Mouse (Mus musculus) cortical plate, adult 2 months (tissue): ENCODE measurements at regions not wholly inside any gene's neighbourhood (a gene's known extent, or its start where the extent isn't known, plus 50 kb on each side); places are given as distances from the start of the nearest gene placed in this dataset.

Experiments
- CTCF ChIP-seq: fragments of 200-500 bp; IDR thresholded peaks from 2 replicates; pipeline ENCODE4 v1.5.1; 2011; ENCODE audit warnings: mild to moderate bottlenecking, control low read depth, low read length; ENCODE audit not compliant: insufficient read depth; ENCODE audit errors: extremely low read depth
- POLR2A ChIP-seq: fragments of 200-500 bp; IDR thresholded peaks from 2 replicates; pipeline ENCODE4 v1.6.1; 2011; ENCODE audit warnings: mild to moderate bottlenecking, low read length, control low read depth; ENCODE audit not compliant: insufficient read depth; ENCODE audit errors: extremely low read depth

DNA sequence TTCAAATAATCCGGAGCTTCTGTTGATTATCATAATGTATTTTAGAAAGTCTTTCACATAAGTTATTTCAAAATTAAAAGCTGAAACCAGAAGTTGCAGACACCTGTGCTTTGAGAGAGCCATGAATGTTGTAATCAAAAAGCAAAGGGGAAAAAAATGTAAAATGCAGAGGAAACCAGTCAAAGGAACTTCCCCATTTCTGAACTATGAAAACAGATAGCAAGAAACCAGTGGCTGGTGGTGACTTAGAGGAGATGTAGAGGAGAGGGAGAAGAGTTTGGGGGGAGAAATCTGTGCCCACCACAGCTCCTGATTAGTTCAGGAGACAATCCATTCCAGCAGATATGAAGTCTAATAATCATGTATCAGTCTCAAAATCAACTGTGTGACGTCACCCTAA is 360.3 kb upstream of the Gcfc2 start:
- TF ChIP-seq POLR2A: no peak
- no peak for TF ChIP-seq CTCF
